Mouse (Mus musculus) kidney, postnatal 0 days (tissue): Measurements from ENCODE around the gene Cers4. TPM values are rescaled to one million over a fixed set of nuclear protein-coding genes. Genes with fewer than 3 reads are reported as not detected.

Experiments used
- ATAC-seq: fragments of 200-750 bp; cut with Nextera tagmentation; replicated peaks from 2 replicates; pipeline ENCODE4 v1.8.0; 2017; ENCODE audit warnings: low read depth, moderate number of reproducible peaks, moderate TSS enrichment, moderate library complexity; ENCODE audit not compliant: low FRiP score
- DNase-seq: peaks from one replicate; pipeline ENCODE4 v3.0.0-alpha.2; 2016; ENCODE audit warnings: low spot score
- H3K27ac ChIP-seq: fragments of 300-500 bp; sonication (generic); 2 replicates; pipeline ENCODE4 v1.5.1; 2014; ENCODE audit warnings: mild to moderate bottlenecking
- H3K27me3 ChIP-seq: fragments of 300-500 bp; sonication (generic); 2 replicates; pipeline ENCODE4 v1.6.1; 2014; ENCODE audit warnings: low read length, mixed read lengths; ENCODE audit not compliant: insufficient read depth
- H3K36me3 ChIP-seq: fragments of 300-500 bp; sonication (generic); 2 replicates; pipeline ENCODE4 v1.6.1; 2014; ENCODE audit warnings: low read length, mixed read lengths; ENCODE audit not compliant: insufficient read depth
- H3K4me1 ChIP-seq: fragments of 300-500 bp; sonication (generic); replicated peaks from 2 replicates; pipeline ENCODE4 v1.6.1; 2014; ENCODE audit warnings: antibody characterized with exemption, low read length, mixed read lengths; ENCODE audit not compliant: insufficient read depth
- H3K4me2 ChIP-seq: fragments of 300-500 bp; sonication (generic); 2 replicates; pipeline ENCODE4 v1.6.1; 2014; ENCODE audit warnings: mild to moderate bottlenecking, low read length, moderate library complexity, mixed read lengths
- H3K4me3 ChIP-seq: fragments of 300-500 bp; sonication (generic); replicated peaks from 2 replicates; pipeline ENCODE4 v1.5.1; 2014; ENCODE audit warnings: low read depth, low read length
- H3K9ac ChIP-seq: fragments of 300-500 bp; sonication (generic); 2 replicates; pipeline ENCODE4 v1.6.1; 2014; ENCODE audit warnings: low read depth, low read length
- H3K9me3 ChIP-seq: fragments of 300-500 bp; sonication (generic); replicated peaks from 2 replicates; pipeline ENCODE4 v1.6.1; 2016; ENCODE audit warnings: low read length, inconsistent platforms, mixed read lengths
- CTCF ChIP-seq: IDR thresholded peaks from 2 replicates; pipeline ENCODE4 v1.5.1; 2016; ENCODE audit warnings: antibody characterized with exemption, low read depth, mild to moderate bottlenecking, moderate library complexity
- WGBS: fragments of 180-500 bp; shearing (Covaris S2); extraction: QIAGEN DNeasy Blood & Tissue Kit; methylation state at CpG from one replicate; pipeline ENCODE4 v1.1.7; 2014; 5-methylcytosine and 5-hydroxymethylcytosine counted together
- polyA plus RNA-seq: library from polyadenylated mRNA; unstranded; fragments of >200 nt; fragmentation: Nextera tagmentation; extraction: Ambion mirVana; gene quantifications from 2 replicates; pipeline ENCODE4 v1.2.1, GENCODE M21; 2015

Gene Cers4
- polyA plus RNA-seq, 1 experiment from 2014 or later = 18.8 TPM

GRCm38 (mm10) chr8:4523525-4523924, 30.7 kb downstream of the Cers4 start:
- H3K9ac ChIP-seq = no peak overlapping the region
- H3K4me3 ChIP-seq = no peak overlapping the region
- WGBS = 96% methylated on average over 10 of the region's 10 CpGs
- ATAC-seq = no peak
- no peak overlapping the region for H3K27ac ChIP-seq
- H3K9me3 ChIP-seq = no peaks in the 10 kb centered on the region
- no peak for TF ChIP-seq CTCF
- DNase-seq = no peak
- H3K27me3 ChIP-seq = no peaks in the 10 kb centered on the region
- H3K4me1 ChIP-seq = no peaks in the 10 kb centered on the region
- H3K36me3 ChIP-seq = peaks cover 26% of the 10 kb centered on the region
- no peak overlapping the region for H3K4me2 ChIP-seq

Other genes with a start within 250 kb of the Cers4 start
- 2.3 and 2.9 TPM in 2 replicates for gene Tgfbr3l, start 244.8 kb upstream of the Cers4 start, polyA plus RNA-seq
- 42.4 and 43.1 TPM in 2 replicates for gene Snapc2, start 239.9 kb upstream of the Cers4 start, polyA plus RNA-seq
- 78.0 and 78.6 TPM in 2 replicates for gene Ctxn1, start 233.8 kb upstream of the Cers4 start, polyA plus RNA-seq
- gene Timm44, start 217.1 kb upstream of the Cers4 start, polyA plus RNA-seq = 61.1 and 64.7 TPM in 2 replicates
- 10.0 and 10.4 TPM in 2 replicates for gene Ccl25, start 167.8 kb upstream of the Cers4 start, polyA plus RNA-seq
- 162 and 180 TPM in 2 replicates for gene Elavl1, start 167.6 kb upstream of the Cers4 start, polyA plus RNA-seq
- gene Zfp958, start 120.1 kb downstream of the Cers4 start, polyA plus RNA-seq = 13.8 and 16.4 TPM in 2 replicates